Mouse (Mus musculus) splenic B cell, adult 2 months (primary cell): ENCODE data around the gene Tenm3.

Experiments
- DNase-seq: peaks from one replicate; pipeline ENCODE4 v3.0.0-alpha.2; 2011; ENCODE audit warnings: low read depth, low spot score
- H3K27me3 ChIP-seq: 2 replicates; pipeline ENCODE4 v1.6.1; 2012; ENCODE audit warnings: mild to moderate bottlenecking, low read length, moderate library complexity, mixed read lengths; ENCODE audit not compliant: control insufficient read depth, poor library complexity, insufficient read depth, severe bottlenecking
- H3K36me3 ChIP-seq: 2 replicates; pipeline ENCODE4 v1.6.1; 2012; ENCODE audit warnings: mild to moderate bottlenecking, low read length, moderate library complexity, mixed read lengths; ENCODE audit not compliant: control insufficient read depth, poor library complexity, insufficient read depth, severe bottlenecking

The Tenm3 gene

GRCm38 (mm10) chr8:48740147-48740881 is 103.4 kb downstream of the Tenm3 start:
- Histone ChIP-seq H3K27me3 (no peaks in the 10 kb centered on the region), H3K36me3 (no peaks in the 10 kb centered on the region)
- DNase-seq = no peak

GRCm38 (mm10) chr8:48733731-48734130 is 110.0 kb downstream of the Tenm3 start:
- DNase-seq = no peak
- Histone ChIP-seq H3K27me3 (no peaks in the 10 kb centered on the region), H3K36me3 (no peaks in the 10 kb centered on the region)

DNA sequence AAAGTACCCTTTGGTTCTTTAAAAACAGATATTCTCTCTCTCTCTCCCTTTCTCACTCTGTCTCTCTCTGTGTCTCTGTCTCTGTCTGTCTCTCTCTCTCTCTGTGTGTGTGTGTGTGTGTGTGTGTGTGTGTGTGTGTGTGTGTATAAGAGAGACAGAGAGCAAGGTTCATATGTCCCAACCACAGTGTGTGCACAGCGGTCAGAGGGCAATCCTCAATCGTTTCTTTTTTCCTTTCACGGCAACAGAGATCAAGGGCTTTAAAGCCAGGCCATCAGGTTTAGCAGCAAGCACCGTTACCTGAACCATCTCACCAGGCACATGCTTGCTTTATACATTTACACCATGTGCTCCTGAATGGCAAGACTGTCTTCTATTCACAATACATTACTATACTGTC is 110.7 kb downstream of the Tenm3 start:
- no peaks in the 10 kb centered on the region for H3K36me3 ChIP-seq
- DNase-seq = no peak
- no peaks in the 10 kb centered on the region for H3K27me3 ChIP-seq

GRCm38 (mm10) chr8:48730701-48731100 is 113.0 kb downstream of the Tenm3 start:
- Histone ChIP-seq H3K27me3 (no peaks in the 10 kb centered on the region), H3K36me3 (no peaks in the 10 kb centered on the region)
- no peak for DNase-seq

GRCm38 (mm10) chr8:48728833-48729690 is 114.7 kb downstream of the Tenm3 start:
- Histone ChIP-seq H3K36me3 (no peaks in the 10 kb centered on the region), H3K27me3 (no peaks in the 10 kb centered on the region)
- no peak for DNase-seq

- DNase-seq = no peak
- Histone ChIP-seq H3K36me3 (no peaks in the 10 kb centered on the region), H3K27me3 (no peaks in the 10 kb centered on the region)
These were observed 115.7 kb downstream of the Tenm3 start for GRCm38 (mm10) chr8:48728006-48728405.

- no peak for DNase-seq
- no peaks in the 10 kb centered on the region for H3K27me3 ChIP-seq
- no peaks in the 10 kb centered on the region for H3K36me3 ChIP-seq
These were observed 121.0 kb downstream of the Tenm3 start for GRCm38 (mm10) chr8:48722744-48723143.

GRCm38 (mm10) chr8:48722318-48722717 is 121.4 kb downstream of the Tenm3 start:
- no peaks in the 10 kb centered on the region for H3K36me3 ChIP-seq
- DNase-seq = no peak
- no peaks in the 10 kb centered on the region for H3K27me3 ChIP-seq

GRCm38 (mm10) chr8:48721376-48721775 is 122.4 kb downstream of the Tenm3 start:
- Histone ChIP-seq H3K27me3 (no peaks in the 10 kb centered on the region), H3K36me3 (no peaks in the 10 kb centered on the region)
- no peak for DNase-seq

DNA sequence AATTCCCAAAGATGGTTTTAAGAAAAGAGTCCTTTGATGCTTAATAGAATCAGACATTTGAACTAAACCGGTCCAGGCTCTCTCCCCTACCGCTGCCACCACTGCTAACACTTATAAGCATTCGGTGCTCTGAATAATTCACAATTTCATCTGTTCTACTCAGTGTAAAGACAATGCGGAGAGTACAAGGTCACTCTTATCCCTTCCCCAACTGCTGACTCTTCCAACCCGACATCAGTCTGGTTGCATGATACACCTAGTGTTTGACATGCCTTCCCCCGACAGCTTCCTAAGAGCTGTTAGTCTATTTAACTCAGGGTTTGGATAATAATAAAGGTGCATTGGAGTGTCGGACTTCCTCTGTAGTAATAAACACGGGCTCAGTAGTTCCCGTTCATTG is 128.1 kb downstream of the Tenm3 start:
- H3K36me3 ChIP-seq = no peaks in the 10 kb centered on the region
- no peaks in the 10 kb centered on the region for H3K27me3 ChIP-seq
- no peak for DNase-seq

- no peak for DNase-seq
- H3K27me3 ChIP-seq = no peaks in the 10 kb centered on the region
- H3K36me3 ChIP-seq = no peaks in the 10 kb centered on the region
These were observed 137.1 kb downstream of the Tenm3 start for GRCm38 (mm10) chr8:48706666-48707065.

DNA sequence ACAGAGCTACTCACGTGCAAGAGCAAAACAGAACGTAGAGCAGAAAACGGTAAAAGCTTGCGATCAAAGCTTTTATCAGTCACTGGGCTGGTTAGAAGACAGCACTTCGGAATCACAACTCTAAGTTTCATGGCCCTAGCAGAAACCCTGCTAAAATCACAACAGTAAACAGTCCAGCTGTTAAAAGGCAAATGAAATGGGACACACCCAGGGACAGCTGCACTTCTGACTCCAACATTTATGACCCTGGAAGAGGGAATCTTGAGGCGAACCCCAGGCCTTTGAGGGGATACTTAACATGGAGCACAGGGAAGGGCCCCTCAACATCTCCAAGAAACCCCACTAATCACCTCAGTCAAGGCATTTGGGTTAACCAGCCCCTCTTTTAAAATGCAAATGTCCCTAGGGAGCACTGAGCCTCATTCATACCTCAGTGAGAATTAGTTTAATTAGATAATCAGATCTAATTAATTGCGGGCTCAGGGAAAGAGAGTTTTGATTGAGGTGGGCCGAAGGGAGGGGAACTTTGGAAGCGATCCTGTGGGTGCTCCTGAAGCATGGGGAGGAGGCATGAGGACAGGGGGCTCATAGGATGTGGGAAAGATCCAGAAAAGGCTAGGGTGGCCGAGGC is 138.8 kb downstream of the Tenm3 start:
- no peak for DNase-seq
- H3K27me3 ChIP-seq = no peaks in the 10 kb centered on the region
- no peaks in the 10 kb centered on the region for H3K36me3 ChIP-seq

DNA sequence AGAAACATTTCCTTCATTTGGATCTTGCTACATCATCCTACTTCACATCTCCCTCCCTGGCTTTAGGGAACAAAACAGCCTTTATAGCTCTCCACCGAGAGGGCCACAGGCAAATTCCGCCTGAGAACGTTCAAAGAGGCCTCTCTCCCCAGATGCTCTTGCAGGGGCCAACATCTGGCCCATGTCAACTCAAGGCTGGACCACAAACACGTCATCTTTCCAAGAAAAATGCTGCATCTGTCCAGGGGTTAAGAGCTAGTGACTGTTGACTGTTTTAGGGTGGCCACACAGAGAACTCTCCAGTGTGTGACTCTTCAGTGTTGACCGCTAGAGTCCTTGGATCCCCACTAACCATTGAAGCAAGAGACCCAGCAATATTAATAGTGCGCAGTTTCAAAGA is 139.3 kb downstream of the Tenm3 start:
- no peak for DNase-seq
- no peaks in the 10 kb centered on the region for H3K27me3 ChIP-seq
- no peaks in the 10 kb centered on the region for H3K36me3 ChIP-seq

GRCm38 (mm10) chr8:48690665-48691395 is 152.9 kb downstream of the Tenm3 start:
- DNase-seq = no peak
- H3K36me3 ChIP-seq = no peaks in the 10 kb centered on the region

More at GRCm38 (mm10) chr8:48690665-48691395, 152.9 kb downstream of the Tenm3 start:
- no peaks in the 10 kb centered on the region for H3K27me3 ChIP-seq
